Comparison of ENCODE assay signal across 8 mouse cellular contexts in genomic region chr19:57123503-57124137, GRCm38 (mm10).
DNase-seq lines count a peak whose midpoint lies in the region; ATAC-seq and TF ChIP-seq lines count a peak whose summit lies in the region.

No protein-coding gene starts in this region.

- H3K79me2 ChIP-seq in CH12.LX (replicated peaks; ENCODE audit: control insufficient read depth, extremely low read depth, insufficient read depth, poor library complexity, severe bottlenecking) = no peaks in the 10 kb centered on the region

- 58% methylated on average over 11 of the region's 11 CpGs for WGBS in intestine, embryonic 15.5 days
- 34% methylated on average over 11 of the region's 11 CpGs for WGBS in lung, adult 2 months

- no peaks in the 10 kb centered on the region for H3K36me3 ChIP-seq in CH12.LX (replicated peaks in 1 of 2; ENCODE audit: control insufficient read depth in 1 of 2, insufficient read depth in 1 of 2, low read length in 1 of 2)
- no peaks in the 10 kb centered on the region for H3K36me3 ChIP-seq in intestine, embryonic 15.5 days

- H3K27ac ChIP-seq in CH12.LX (ENCODE audit: insufficient read depth, low read depth) = no peak overlapping the region
- no peak overlapping the region for H3K27ac ChIP-seq in intestine, embryonic 15.5 days

- H3K9me3 ChIP-seq in CH12.LX (replicated peaks; ENCODE audit: low read length) = no peaks in the 10 kb centered on the region
- H3K9me3 ChIP-seq in intestine, embryonic 15.5 days = no peaks in the 10 kb centered on the region

- in situ Hi-C loops in CH12.LX (cut with MboI; ENCODE audit: low pct_ligation_motif_present, low pct_unique_long_range_greater_than_20kb, low sequenced_read_pairs) = no loop called here

- H3K9ac ChIP-seq in CH12.LX (ENCODE audit: insufficient read depth, low read depth) = no peak overlapping the region
- H3K9ac ChIP-seq in intestine, embryonic 15.5 days = no peak overlapping the region

- H3K4me1 ChIP-seq in CH12.LX (ENCODE audit: control insufficient read depth in 1 of 2, insufficient read depth in 2 of 2) = peaks cover 9 to 36% of the 10 kb centered on the region in 2 experiments
- peaks cover 14% of the 10 kb centered on the region for H3K4me1 ChIP-seq in intestine, embryonic 15.5 days (replicated peaks)
- peaks cover 12% of the 10 kb centered on the region for H3K4me1 ChIP-seq in lung, adult 2 months (ENCODE audit: control insufficient read depth, insufficient read depth, low read length)

- peak; percentile 60 for DNase-seq in CH12.LX (ENCODE audit: extremely low read depth)
- DNase-seq in heart, adult 18-20 months = peak; percentile 70 to 87
- no peak for DNase-seq in lung, adult 2 months
- peak; percentile 36 to 77 for DNase-seq in spleen, postnatal 10 days (ENCODE audit: low spot score in 2 of 2)
- no peak for DNase-seq in right cerebral cortex, postnatal 25 days
- no peak for DNase-seq in layer of hippocampus, adult 8-10 months (ENCODE audit: low spot score in 2 of 2)

- no peak for TF ChIP-seq RAD21 in CH12.LX (IDR thresholded peaks at IDR 0.05; ENCODE audit: low read depth, low read length)

- TF ChIP-seq CTCF in CH12.LX (conservative IDR thresholded peaks at IDR 0.05 in 1 of 2, IDR thresholded peaks at IDR 0.05 in 1 of 2; ENCODE audit: low read depth in 2 of 2, low read length in 2 of 2) = no peak
- no peak for TF ChIP-seq CTCF in lung, adult 2 months (IDR thresholded peaks at IDR 0.05; ENCODE audit: insufficient read depth, low read length)

- TF ChIP-seq POLR2A in CH12.LX (IDR thresholded peaks at IDR 0.05; ENCODE audit: low read depth, low read length) = 0 out of 2 replicates have a peak, but pooled peaks have one; percentile 21
- TF ChIP-seq POLR2A in lung, adult 2 months (IDR thresholded peaks at IDR 0.05; ENCODE audit: borderline replicate concordance, extremely low read depth, low read depth, low read length) = peak; percentile 83; the same call in 1 of the 2 replicates

- dilution Hi-C loops in CH12.LX (cut with MboI; ENCODE audit: extremely low pct_ligation_motif_present, extremely low pct_unique_long_range_greater_than_20kb, low sequenced_read_pairs) = no loop called here

- no peak overlapping the region for H3K4me3 ChIP-seq in CH12.LX (replicated peaks in 1 of 3; ENCODE audit: low read depth in 2 of 3, low read length in 2 of 3, poor library complexity in 1 of 3)
- H3K4me3 ChIP-seq in intestine, embryonic 15.5 days (replicated peaks) = no peak overlapping the region
- H3K4me3 ChIP-seq in lung, adult 2 months (replicated peaks; ENCODE audit: extremely low read depth, low read depth, low read length) = no peak overlapping the region

- no peaks in the 10 kb centered on the region for H3K27me3 ChIP-seq in CH12.LX (replicated peaks)
- no peaks in the 10 kb centered on the region for H3K27me3 ChIP-seq in intestine, embryonic 15.5 days (replicated peaks)

- H3K4me2 ChIP-seq in CH12.LX (ENCODE audit: insufficient read depth, low read depth, poor library complexity, severe bottlenecking) = no peak overlapping the region
- no peak overlapping the region for H3K4me2 ChIP-seq in intestine, embryonic 15.5 days (replicated peaks)

- no peak for TF ChIP-seq EP300 in CH12.LX (IDR thresholded peaks at IDR 0.05; ENCODE audit: low read length)

- peak; percentile 97 for ATAC-seq in cerebellum, adult (ENCODE audit: insufficient number of reproducible peaks, low FRiP score, low TSS enrichment)
- peak; percentile 44 for ATAC-seq in intestine, embryonic 15.5 days

TF ChIP-seq in CH12.LX, 34 proteins besides CTCF, POLR2A, EP300 and RAD21:
- TF ChIP-seq PAX5 (IDR thresholded peaks at IDR 0.05; ENCODE audit: low read length) = no peak
- TF ChIP-seq JUN (IDR thresholded peaks at IDR 0.05; ENCODE audit: insufficient read depth, low read depth, low read length) = no peak
- TF ChIP-seq USF2 (conservative IDR thresholded peaks at IDR 0.05; ENCODE audit: low read depth, low read length) = no peak
- TF ChIP-seq BHLHE40 (IDR thresholded peaks at IDR 0.05; ENCODE audit: low read depth, low read length) = no peak
- no peak for TF ChIP-seq USF1 (IDR thresholded peaks at IDR 0.05; ENCODE audit: low read depth, low read length)
- no peak for TF ChIP-seq SIN3A (IDR thresholded peaks at IDR 0.05; ENCODE audit: low read length)
- no peak for TF ChIP-seq IRF4 (IDR thresholded peaks at IDR 0.05; ENCODE audit: low read depth, low read length)
- no peak for TF ChIP-seq ZMIZ1 (IDR thresholded peaks at IDR 0.05; ENCODE audit: low read depth, low read length)
- no peak for TF ChIP-seq RCOR1 (conservative IDR thresholded peaks at IDR 0.05; ENCODE audit: low read depth, low read length)
- TF ChIP-seq SMC3 (IDR thresholded peaks at IDR 0.05; ENCODE audit: low read depth, low read length) = no peak
- TF ChIP-seq UBTF (IDR thresholded peaks at IDR 0.05; ENCODE audit: low read depth, low read length) = no peak
- no peak for TF ChIP-seq JUND (conservative IDR thresholded peaks at IDR 0.05; ENCODE audit: low read depth, low read length)
- TF ChIP-seq ZKSCAN1 (IDR thresholded peaks at IDR 0.05; ENCODE audit: borderline replicate concordance, low read depth, low read length) = no peak
- TF ChIP-seq NELFE (IDR thresholded peaks at IDR 0.05; ENCODE audit: low read depth, low read length) = no peak

Comparison
In these comparisons a context has a peak if more than half of its experiments do, and no peak if none do; other contexts are left out.
1. DNase-seq: peak in CH12.LX (single experiment), heart, adult 18-20 months (2 of 2) and spleen, postnatal 10 days (2 of 2); none in lung, adult 2 months (single experiment), right cerebral cortex, postnatal 25 days (single experiment) and layer of hippocampus, adult 8-10 months (0 of 2).